Mouse (Mus musculus) forebrain, embryonic 11.5 days (tissue): Measurements from ENCODE around the gene Tmem56. TPM values are rescaled to one million over a fixed set of nuclear protein-coding genes. Genes with fewer than 3 reads are reported as not detected.

Experiments
- ATAC-seq: fragments of 200-750 bp; cut with Nextera tagmentation; replicated peaks from 2 replicates; pipeline ENCODE4 v1.8.0; 2017; ENCODE audit warnings: moderate TSS enrichment; ENCODE audit not compliant: low FRiP score
- DNase-seq: peaks from one replicate; pipeline ENCODE4 v3.0.0-alpha.2; 2017; ENCODE audit warnings: low spot score
- H3K27ac ChIP-seq: fragments of 300-500 bp; sonication (generic); 2 replicates; pipeline ENCODE4 v1.5.1; 2014; ENCODE audit warnings: low read depth, low read length
- H3K27me3 ChIP-seq: fragments of 300-500 bp; sonication (generic); 2 replicates; pipeline ENCODE4 v1.6.1; 2014; ENCODE audit warnings: mild to moderate bottlenecking, low read length, mixed read lengths; ENCODE audit not compliant: control insufficient read depth, insufficient read depth
- H3K36me3 ChIP-seq: fragments of 300-500 bp; sonication (generic); 2 replicates; pipeline ENCODE4 v1.6.1; 2014; ENCODE audit warnings: mild to moderate bottlenecking, low read length, moderate library complexity, mixed read lengths; ENCODE audit not compliant: control insufficient read depth, insufficient read depth
- H3K4me1 ChIP-seq: fragments of 300-500 bp; sonication (generic); replicated peaks from 2 replicates; pipeline ENCODE4 v1.6.1; 2014; ENCODE audit warnings: low read length, mixed read lengths; ENCODE audit not compliant: control insufficient read depth, insufficient read depth
- H3K4me2 ChIP-seq: fragments of 300-500 bp; sonication (generic); 2 replicates; pipeline ENCODE4 v1.6.1; 2014; ENCODE audit warnings: low read depth, mild to moderate bottlenecking, low read length, moderate library complexity, mixed read lengths; ENCODE audit not compliant: severe bottlenecking
- H3K4me3 ChIP-seq: fragments of 300-500 bp; sonication (generic); 2 replicates; pipeline ENCODE4 v1.5.1; 2014; ENCODE audit warnings: low read depth, low read length
- H3K9ac ChIP-seq: fragments of 300-500 bp; sonication (generic); 2 replicates; pipeline ENCODE4 v1.6.1; 2014; ENCODE audit warnings: low read length
- H3K9me3 ChIP-seq: fragments of 300-500 bp; sonication (generic); 2 replicates; pipeline ENCODE4 v1.6.1; 2016; ENCODE audit warnings: low read length, mixed read lengths; ENCODE audit not compliant: control insufficient read depth
- WGBS: fragments of 180-500 bp; shearing (Covaris S2); extraction: QIAGEN DNeasy Blood & Tissue Kit; methylation state at CpG from one replicate; pipeline ENCODE4 v1.1.7; 2014; 5-methylcytosine and 5-hydroxymethylcytosine counted together
- polyA plus RNA-seq: library from polyadenylated mRNA; unstranded; fragments of >200 nt; fragmentation: Nextera tagmentation; extraction: Ambion mirVana; gene quantifications from 2 replicates; pipeline ENCODE4 v1.2.1, GENCODE M21; 2014

Tmem56 gene
- polyA plus RNA-seq, 1 experiment from 2014 or later, result 3.1 TPM

DNA sequence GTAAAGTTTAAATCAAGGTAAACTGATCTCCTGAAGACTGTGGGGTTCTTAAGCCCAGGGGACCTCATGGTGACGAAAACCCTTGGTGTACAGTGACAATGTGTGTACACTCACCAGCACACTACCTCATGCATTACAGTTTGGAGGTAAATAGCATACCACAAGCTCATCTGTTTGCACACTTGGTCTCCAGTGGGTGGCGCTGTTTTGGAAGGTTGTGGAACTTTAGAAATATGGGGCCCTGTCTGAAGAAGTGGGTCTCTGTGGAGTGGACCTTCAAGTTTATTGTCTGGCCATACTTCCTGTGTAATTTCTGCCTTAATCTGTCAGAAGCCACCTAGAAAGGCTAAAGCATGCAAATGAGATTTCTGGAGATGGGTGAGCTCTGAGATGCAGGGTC, 121.2 kb downstream of the Tmem56 start:
- no peak for DNase-seq
- no peak for ATAC-seq
- WGBS, result 49% methylated on average over 2 of the region's 2 CpGs
- H3K4me3 ChIP-seq, result no peak overlapping the region
- no peaks in the 10 kb centered on the region; the same call in 1 of the 2 replicates for H3K9me3 ChIP-seq
- H3K27me3 ChIP-seq, result no peaks in the 10 kb centered on the region
- H3K27ac ChIP-seq, result no peak overlapping the region
- H3K36me3 ChIP-seq, result no peaks in the 10 kb centered on the region
- no peak overlapping the region for H3K9ac ChIP-seq
- H3K4me2 ChIP-seq, result no peak overlapping the region
- H3K4me1 ChIP-seq, result peaks cover 7% of the 10 kb centered on the region

- no peak overlapping the region for H3K4me3 ChIP-seq
- H3K9ac ChIP-seq, result no peak overlapping the region
- WGBS, result 73% methylated on average over 4 of the region's 4 CpGs
- H3K27ac ChIP-seq, result no peak overlapping the region
- H3K36me3 ChIP-seq, result no peaks in the 10 kb centered on the region
- peaks cover 11% of the 10 kb centered on the region for H3K4me1 ChIP-seq
- H3K9me3 ChIP-seq, result no peaks in the 10 kb centered on the region
- no peak for DNase-seq
- ATAC-seq, result no peak
- H3K27me3 ChIP-seq, result no peaks in the 10 kb centered on the region
- no peak overlapping the region for H3K4me2 ChIP-seq
These were observed 122.5 kb downstream of the Tmem56 start for GRCm38 (mm10) chr3:121160424-121160823.

GRCm38 (mm10) chr3:121159566-121159965, 123.3 kb downstream of the Tmem56 start:
- Histone ChIP-seq H3K4me1 (peaks cover 11% of the 10 kb centered on the region), H3K9me3 (no peaks in the 10 kb centered on the region), H3K27me3 (no peaks in the 10 kb centered on the region), H3K9ac (no peak overlapping the region), H3K36me3 (no peaks in the 10 kb centered on the region), H3K4me2 (no peak overlapping the region), H3K27ac (no peak overlapping the region), H3K4me3 (no peak overlapping the region)
- ATAC-seq (no peak), DNase-seq (no peak)
- WGBS, result 89% methylated on average over 10 of the region's 10 CpGs

- no peak overlapping the region for H3K27ac ChIP-seq
These were observed 124.0 kb downstream of the Tmem56 start for GRCm38 (mm10) chr3:121158901-121159351.

DNA sequence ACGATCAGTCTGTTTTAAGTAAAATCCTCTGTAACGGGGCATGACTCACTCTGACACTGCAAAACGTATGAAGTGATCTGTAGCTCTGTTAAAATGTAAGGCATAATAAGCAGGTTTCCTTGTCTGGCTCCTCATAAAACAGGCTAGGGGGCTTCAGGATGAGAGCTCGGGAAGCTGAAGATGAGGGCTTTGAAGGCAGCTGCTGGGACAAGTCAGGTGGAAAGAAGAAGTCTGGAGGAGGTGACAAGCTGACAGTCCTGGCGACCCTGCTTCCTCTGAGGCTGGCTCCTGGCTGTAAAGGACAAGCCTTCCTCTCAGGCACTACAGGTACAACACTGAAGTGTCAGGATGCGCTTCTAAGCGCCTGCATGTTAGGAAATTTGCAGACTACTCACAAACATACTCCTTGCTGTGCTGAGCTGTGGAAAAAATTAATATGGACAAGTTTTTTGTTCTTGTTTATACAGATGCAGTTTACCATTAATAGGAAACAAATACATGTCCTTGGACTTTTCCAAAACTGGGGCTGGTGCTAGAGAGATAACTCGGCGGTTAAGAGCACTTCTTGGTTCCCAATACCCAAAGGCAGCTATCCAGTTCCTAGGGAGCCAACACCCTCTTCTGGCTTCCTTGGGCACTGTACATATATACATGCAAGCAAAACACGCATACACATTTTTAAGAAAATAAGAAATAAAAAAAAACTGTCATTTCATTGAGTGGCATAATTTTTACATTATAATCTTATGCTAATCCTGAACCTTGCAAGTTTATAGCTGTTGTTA, 125.2 kb downstream of the Tmem56 start:
- no peak overlapping the region for H3K4me3 ChIP-seq
- DNase-seq (no peak), ATAC-seq (no peak)
- H3K4me1 ChIP-seq, result peaks cover 11% of the 10 kb centered on the region
- H3K9ac ChIP-seq, result no peak overlapping the region; the same call in 1 of the 2 replicates
- no peaks in the 10 kb centered on the region for H3K27me3 ChIP-seq
- H3K9me3 ChIP-seq, result no peaks in the 10 kb centered on the region
- H3K4me2 ChIP-seq, result no peak overlapping the region
- H3K36me3 ChIP-seq, result no peaks in the 10 kb centered on the region
- 67% methylated on average over 10 of the region's 10 CpGs for WGBS
- no peak overlapping the region for H3K27ac ChIP-seq

More at GRCm38 (mm10) chr3:121158901-121159351, 124.0 kb downstream of the Tmem56 start:
- Histone ChIP-seq H3K4me1 (peaks cover 11% of the 10 kb centered on the region), H3K4me2 (no peak overlapping the region), H3K27me3 (no peaks in the 10 kb centered on the region), H3K9ac (no peak overlapping the region), H3K4me3 (no peak overlapping the region), H3K9me3 (no peaks in the 10 kb centered on the region), H3K36me3 (no peaks in the 10 kb centered on the region)
- ATAC-seq, result no peak
- no peak for DNase-seq
- 94% methylated on average over 16 of the region's 16 CpGs for WGBS

- Histone ChIP-seq H3K4me1 (peaks cover 11% of the 10 kb centered on the region), H3K27me3 (no peaks in the 10 kb centered on the region), H3K9me3 (no peaks in the 10 kb centered on the region), H3K4me3 (0 out of 2 replicates have a peak overlapping the region, but pooled peaks have one; percentile 3), H3K36me3 (no peaks in the 10 kb centered on the region), H3K9ac (no peak overlapping the region), H3K4me2 (peak overlapping the region; percentile 31; the same call in 1 of the 2 replicates), H3K27ac (peak overlapping the region; percentile 59; the same call in 1 of the 2 replicates)
- ATAC-seq (peak; percentile 80), DNase-seq (no peak)
- WGBS, result 31% methylated on average over 11 of the region's 11 CpGs
These were observed 126.3 kb downstream of the Tmem56 start for GRCm38 (mm10) chr3:121156451-121157186.

DNA sequence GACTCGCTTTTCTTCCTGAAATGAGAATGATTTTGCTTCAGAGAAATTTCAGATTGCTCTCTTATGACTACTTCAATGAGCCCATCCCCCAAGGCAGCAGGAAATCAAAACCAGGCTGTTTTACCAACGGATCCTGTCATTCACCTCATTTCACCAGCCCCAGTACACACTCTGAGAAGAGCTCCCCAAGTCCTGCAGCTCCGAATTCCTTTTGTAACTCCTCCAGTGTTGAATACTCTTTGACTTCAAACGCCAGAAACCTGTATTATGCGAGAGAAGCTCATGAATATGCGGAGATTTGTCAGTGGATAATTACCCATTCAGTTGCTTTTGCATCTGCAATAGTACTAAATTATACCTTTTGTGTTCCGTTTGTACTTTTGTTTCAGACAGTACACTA, 126.9 kb downstream of the Tmem56 start:
- H3K27ac ChIP-seq, result peak overlapping the region; percentile 59
- peak; percentile 83 for ATAC-seq

More for the DNA sequence above, 126.9 kb downstream of the Tmem56 start:
- H3K4me1 ChIP-seq, result peaks cover 11% of the 10 kb centered on the region
- H3K4me3 ChIP-seq, result no peak overlapping the region
- no peaks in the 10 kb centered on the region for H3K9me3 ChIP-seq
- H3K4me2 ChIP-seq, result peak overlapping the region; percentile 31; the same call in 1 of the 2 replicates
- 9% methylated on average over 7 of the region's 7 CpGs for WGBS
- no peak overlapping the region for H3K9ac ChIP-seq
- no peaks in the 10 kb centered on the region for H3K27me3 ChIP-seq
- no peaks in the 10 kb centered on the region for H3K36me3 ChIP-seq
- DNase-seq, result no peak
